Mouse (Mus musculus): ENCODE measurements around the gene Fam167b. TPM values are rescaled to one million over a fixed set of nuclear protein-coding genes. Genes with fewer than 3 reads are reported as not detected.
A peak's percentile ranks its signal among the peaks of the same experiment; 100 is the strongest.
"Not testable (repeated sequence)": the region's sequence is repeated elsewhere in the genome, so short reads cannot be mapped to it uniquely, and the experiment has no call there.

The Fam167b gene
- polyA plus RNA-seq, 1 experiment from 2014 or later: 4.1 TPM

GRCm38 (mm10) chr4:129541868-129542591 lies 36.3 kb downstream of the Fam167b start:
- no peaks in the 10 kb centered on the region for H3K27me3 ChIP-seq
- H3K4me2 ChIP-seq: peak overlapping the region; percentile 74
- ATAC-seq (ENCODE audit: insufficient number of reproducible peaks, insufficient read depth, low FRiP score, low TSS enrichment, low read depth): no peak; the same call in 1 of the 2 replicates
- peak overlapping the region; percentile 87 for H3K27ac ChIP-seq
- peak overlapping the region; percentile 89 for H3K9ac ChIP-seq (replicated peaks)
- H3K9me3 ChIP-seq: no peaks in the 10 kb centered on the region
- H3K36me3 ChIP-seq: peaks cover 30% of the 10 kb centered on the region
- under 1% methylated on average over 30 of the region's 30 CpGs for WGBS
- H3K4me3 ChIP-seq (replicated peaks): peak overlapping the region; percentile 76
- peaks cover 17% of the 10 kb centered on the region for H3K4me1 ChIP-seq (replicated peaks)

GRCm38 (mm10) chr4:129540012-129540411 lies 38.3 kb downstream of the Fam167b start:
- Histone ChIP-seq H3K9ac (replicated peaks) (no peak overlapping the region), H3K4me3 (replicated peaks) (no peak overlapping the region), H3K9me3 (no peaks in the 10 kb centered on the region), H3K27me3 (no peaks in the 10 kb centered on the region), H3K4me2 (no peak overlapping the region), H3K4me1 (replicated peaks) (peaks cover 17% of the 10 kb centered on the region), H3K27ac (no peak overlapping the region), H3K36me3 (peaks cover 46% of the 10 kb centered on the region)
- ATAC-seq (ENCODE audit: insufficient number of reproducible peaks, insufficient read depth, low FRiP score, low TSS enrichment, low read depth): no peak
- WGBS: 91% methylated on average over 6 of the region's 6 CpGs

GRCm38 (mm10) chr4:129528901-129529300 lies 49.4 kb downstream of the Fam167b start:
- H3K9ac ChIP-seq (replicated peaks); ATAC-seq (ENCODE audit: insufficient number of reproducible peaks, insufficient read depth, low FRiP score, low TSS enrichment, low read depth); H3K9me3 ChIP-seq; H3K4me3 ChIP-seq (replicated peaks); H3K27me3 ChIP-seq; H3K4me1 ChIP-seq (replicated peaks); H3K4me2 ChIP-seq; H3K27ac ChIP-seq: not testable (repeated sequence)
- WGBS: 94% methylated on average over 6 of the region's 6 CpGs
- H3K36me3 ChIP-seq: peaks cover 91% of the 10 kb centered on the region

Small RNA genes lying within 50 kb of the gene (microRNA-seq; reads per million reads assigned to microRNA genes)
- not detected for gene Mir8119

Other genes with a start within 250 kb of the Fam167b start
- gene Rbbp4, start 243.2 kb downstream of the Fam167b start, polyA plus RNA-seq (2016; fragmentation: Nextera tagmentation; extraction: Ambion mirVana): 577 and 606 TPM in 2 replicates
- gene Zbtb8os, start 242.9 kb downstream of the Fam167b start, polyA plus RNA-seq (2016; fragmentation: Nextera tagmentation; extraction: Ambion mirVana): 45.0 and 48.8 TPM in 2 replicates
- gene Zbtb8a, start 200.4 kb downstream of the Fam167b start, polyA plus RNA-seq (2016; fragmentation: Nextera tagmentation; extraction: Ambion mirVana): 12.0 and 13.0 TPM in 2 replicates
- gene Zbtb8b, start 137.7 kb downstream of the Fam167b start, polyA plus RNA-seq (2016; fragmentation: Nextera tagmentation; extraction: Ambion mirVana): 1.2 and 1.4 TPM in 2 replicates
- 24.6 and 24.9 TPM in 2 replicates for gene Bsdc1, start 117.0 kb downstream of the Fam167b start, polyA plus RNA-seq (2016; fragmentation: Nextera tagmentation; extraction: Ambion mirVana)
- gene Tssk3, start 87.5 kb downstream of the Fam167b start, polyA plus RNA-seq (2016; fragmentation: Nextera tagmentation; extraction: Ambion mirVana): not detected in 2 replicates
- gene Fam229a, start 87.4 kb downstream of the Fam167b start, polyA plus RNA-seq (2016; fragmentation: Nextera tagmentation; extraction: Ambion mirVana): not detected in 2 replicates
- 1,451 and 1,538 TPM in 2 replicates for gene Marcksl1, start 65.0 kb downstream of the Fam167b start, polyA plus RNA-seq (2016; fragmentation: Nextera tagmentation; extraction: Ambion mirVana)
- 278 and 292 TPM in 2 replicates for gene Hdac1, start 35.8 kb downstream of the Fam167b start, polyA plus RNA-seq (2016; fragmentation: Nextera tagmentation; extraction: Ambion mirVana)
- 12.4 and 17.0 TPM in 2 replicates for gene Lck, start 4.9 kb downstream of the Fam167b start, polyA plus RNA-seq (2016; fragmentation: Nextera tagmentation; extraction: Ambion mirVana)
- 259 and 264 TPM in 2 replicates for gene Eif3i, start 22.1 kb upstream of the Fam167b start, polyA plus RNA-seq (2016; fragmentation: Nextera tagmentation; extraction: Ambion mirVana)
- gene Tmem234, start 22.1 kb upstream of the Fam167b start, polyA plus RNA-seq (2016; fragmentation: Nextera tagmentation; extraction: Ambion mirVana): 187 and 190 TPM in 2 replicates
- gene Dcdc2b, start 35.7 kb upstream of the Fam167b start, polyA plus RNA-seq (2016; fragmentation: Nextera tagmentation; extraction: Ambion mirVana): 2.3 and 2.7 TPM in 2 replicates
- gene Iqcc, start 40.5 kb upstream of the Fam167b start, polyA plus RNA-seq (2016; fragmentation: Nextera tagmentation; extraction: Ambion mirVana): 31.8 and 32.5 TPM in 2 replicates
- gene Ccdc28b, start 45.4 kb upstream of the Fam167b start, polyA plus RNA-seq (2016; fragmentation: Nextera tagmentation; extraction: Ambion mirVana): 52.0 and 53.6 TPM in 2 replicates
- gene Txlna, start 62.5 kb upstream of the Fam167b start, polyA plus RNA-seq (2016; fragmentation: Nextera tagmentation; extraction: Ambion mirVana): 106 and 109 TPM in 2 replicates
- 13.9 and 18.0 TPM in 2 replicates for gene Kpna6, start 94.2 kb upstream of the Fam167b start, polyA plus RNA-seq (2016; fragmentation: Nextera tagmentation; extraction: Ambion mirVana)
- 15.4 and 16.8 TPM in 2 replicates for gene Tmem39b, start 118.3 kb upstream of the Fam167b start, polyA plus RNA-seq (2016; fragmentation: Nextera tagmentation; extraction: Ambion mirVana)
- 204 TPM in 2 replicates for gene Khdrbs1, start 163.8 kb upstream of the Fam167b start, polyA plus RNA-seq (2016; fragmentation: Nextera tagmentation; extraction: Ambion mirVana)
- gene Ptp4a2, start 232.7 kb upstream of the Fam167b start, polyA plus RNA-seq (2016; fragmentation: Nextera tagmentation; extraction: Ambion mirVana): 327 and 335 TPM in 2 replicates